Mouse (Mus musculus): ENCODE results near the gene Erbb4. TPM values are rescaled to one million over a fixed set of nuclear protein-coding genes. Genes with fewer than 3 reads are reported as not detected.

The Erbb4 gene
- polyA plus RNA-seq, 1 experiment from 2014 or later, result not detected

DNA sequence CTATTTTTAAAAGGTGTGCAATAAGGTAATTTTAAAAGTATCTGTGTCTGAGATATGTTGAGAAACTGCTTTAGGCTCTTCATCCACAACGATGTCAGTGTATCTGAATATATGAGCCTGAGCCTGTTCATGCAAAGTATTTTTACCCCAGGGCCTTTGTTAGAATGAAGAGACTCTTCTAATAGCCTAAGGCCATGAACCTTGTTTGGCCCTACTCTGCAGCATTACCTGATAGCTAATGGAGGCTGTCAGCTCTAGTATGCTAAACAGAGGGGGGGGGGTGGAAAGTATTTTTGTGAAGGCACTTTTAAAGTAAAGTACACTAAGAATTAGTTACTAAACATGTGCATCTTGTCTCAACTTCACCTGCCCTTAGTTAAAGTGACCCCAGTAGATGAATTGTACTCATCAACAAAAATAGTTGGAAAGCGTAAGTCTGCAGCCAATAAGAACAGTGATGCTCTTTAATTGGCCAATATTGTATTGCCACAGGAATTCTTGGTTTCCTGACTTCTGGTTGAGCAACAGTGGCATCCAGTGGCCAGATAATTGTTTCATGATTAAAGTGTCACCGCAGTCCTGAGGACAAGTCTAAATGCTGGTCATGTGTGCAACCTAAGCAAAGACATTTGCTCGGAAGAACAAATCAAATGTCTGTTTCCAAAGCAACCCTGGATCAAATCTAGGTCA is 10.5 kb upstream of the Erbb4 start:
- no peak for ATAC-seq
- H3K27me3 ChIP-seq (replicated peaks; ENCODE audit: control insufficient read depth, insufficient read depth, low read length), result no peaks in the 10 kb centered on the region
- no peak overlapping the region for H3K9ac ChIP-seq (ENCODE audit: low read depth, low read length)
- H3K9me3 ChIP-seq (ENCODE audit: control insufficient read depth), result no peaks in the 10 kb centered on the region
- no peak overlapping the region for H3K4me3 ChIP-seq (ENCODE audit: low read depth, low read length)
- TF ChIP-seq CTCF (IDR thresholded peaks at IDR 0.05; ENCODE audit: low read depth), result peak; percentile 50
- no peak overlapping the region for H3K4me2 ChIP-seq (replicated peaks; ENCODE audit: low read depth)
- no peak overlapping the region for H3K27ac ChIP-seq (ENCODE audit: low read depth, low read length)
- WGBS, result 86% methylated on average over 4 of the region's 4 CpGs
- no peaks in the 10 kb centered on the region for H3K4me1 ChIP-seq (replicated peaks; ENCODE audit: control insufficient read depth, insufficient read depth, low read length)
- H3K36me3 ChIP-seq (ENCODE audit: control insufficient read depth, insufficient read depth), result no peaks in the 10 kb centered on the region

DNA sequence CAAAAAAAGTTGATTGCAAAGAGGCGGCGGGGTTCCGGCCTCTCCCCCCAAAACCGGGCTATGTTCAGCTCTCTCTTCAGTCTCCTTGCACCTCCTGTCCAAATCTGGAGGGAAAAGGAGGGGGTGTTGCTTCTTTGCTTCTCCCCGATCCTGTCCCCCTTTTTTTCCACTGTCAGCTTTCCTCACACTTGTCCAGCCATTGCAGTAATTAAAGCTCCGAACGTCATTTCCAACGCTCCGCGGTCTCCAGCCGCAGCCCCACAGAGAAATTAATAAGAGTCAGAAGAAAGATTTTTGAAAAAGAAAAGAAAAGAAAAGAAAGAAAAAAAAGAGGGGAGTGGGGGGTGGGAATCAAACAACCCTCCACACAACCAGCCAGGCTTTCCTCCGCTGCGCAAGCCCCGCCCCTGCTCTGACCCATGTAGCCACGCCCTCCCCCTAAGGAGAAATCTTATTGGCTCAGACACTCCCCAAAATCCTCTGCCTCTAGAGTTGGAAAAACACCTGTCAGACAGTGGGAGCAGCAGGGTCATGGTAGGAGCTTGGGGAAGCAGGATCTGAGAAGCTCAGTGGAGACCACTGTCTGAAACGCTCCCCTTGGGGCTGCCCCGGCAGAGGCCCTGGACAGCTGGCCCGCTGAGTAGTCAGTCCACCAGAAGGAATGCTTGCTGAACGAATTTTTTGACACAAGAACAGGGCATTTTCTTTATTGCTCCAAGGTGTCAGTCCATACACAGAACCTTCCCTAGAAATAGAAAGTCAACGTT is 483 bp upstream of the Erbb4 start:
- H3K9ac ChIP-seq (ENCODE audit: low read depth, low read length), result no peak overlapping the region
- ATAC-seq, result no peak
- H3K27ac ChIP-seq (ENCODE audit: low read depth, low read length), result no peak overlapping the region

DNA sequence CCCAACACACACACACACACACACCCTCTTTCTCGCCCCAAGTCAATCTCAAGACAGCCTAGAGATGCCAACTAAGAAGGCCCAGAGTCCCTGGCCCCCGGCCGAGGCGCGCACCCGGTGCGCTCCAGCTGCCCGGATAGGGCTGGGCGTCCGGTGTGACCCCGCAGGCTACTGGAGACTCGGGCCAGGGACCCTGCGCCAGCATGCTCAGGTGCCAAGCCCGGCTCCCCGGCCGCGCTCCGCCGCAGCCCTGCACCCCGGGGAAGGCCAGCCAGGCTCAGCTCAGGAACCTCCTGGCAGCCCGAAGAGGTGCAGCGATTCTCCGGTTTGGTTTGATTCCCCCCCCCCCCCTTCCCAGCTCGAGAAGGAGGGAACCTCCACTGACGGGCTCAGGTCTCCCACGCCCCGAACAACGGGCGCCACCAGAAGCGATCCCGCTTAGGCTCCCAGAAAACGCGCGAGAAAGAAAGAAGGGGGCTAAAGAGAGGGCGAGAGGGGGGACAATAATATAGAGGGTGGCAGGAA is 860 bp downstream of the Erbb4 start:
- Histone ChIP-seq H3K27ac (ENCODE audit: low read depth, low read length) (no peak overlapping the region), H3K36me3 (ENCODE audit: control insufficient read depth, insufficient read depth) (no peaks in the 10 kb centered on the region), H3K4me2 (replicated peaks; ENCODE audit: low read depth) (peak overlapping the region; percentile 99), H3K4me3 (ENCODE audit: low read depth, low read length) (peak overlapping the region; percentile 46), H3K27me3 (replicated peaks; ENCODE audit: control insufficient read depth, insufficient read depth, low read length) (peaks cover 55% of the 10 kb centered on the region), H3K9me3 (ENCODE audit: control insufficient read depth) (no peaks in the 10 kb centered on the region), H3K9ac (ENCODE audit: low read depth, low read length) (peak overlapping the region; percentile 3; the same call in 1 of the 2 replicates), H3K4me1 (replicated peaks; ENCODE audit: control insufficient read depth, insufficient read depth, low read length) (0 out of 2 replicates have a peak, but pooled peaks cover 8% of the 10 kb centered on the region)
- ATAC-seq, result no peak
- TF ChIP-seq CTCF (IDR thresholded peaks at IDR 0.05; ENCODE audit: low read depth), result no peak
- 1% methylated on average over 35 of the region's 35 CpGs for WGBS

More for the DNA sequence above, 483 bp upstream of the Erbb4 start:
- no peaks in the 10 kb centered on the region for H3K9me3 ChIP-seq (ENCODE audit: control insufficient read depth)
- no peak for TF ChIP-seq CTCF (IDR thresholded peaks at IDR 0.05; ENCODE audit: low read depth)
- H3K4me2 ChIP-seq (replicated peaks; ENCODE audit: low read depth), result peak overlapping the region; percentile 99
- WGBS, result 6% methylated on average over 20 of the region's 20 CpGs
- H3K4me3 ChIP-seq (ENCODE audit: low read depth, low read length), result peak overlapping the region; percentile 46
- 0 out of 2 replicates have a peak, but pooled peaks cover 8% of the 10 kb centered on the region for H3K4me1 ChIP-seq (replicated peaks; ENCODE audit: control insufficient read depth, insufficient read depth, low read length)
- peaks cover 52% of the 10 kb centered on the region for H3K27me3 ChIP-seq (replicated peaks; ENCODE audit: control insufficient read depth, insufficient read depth, low read length)
- no peaks in the 10 kb centered on the region for H3K36me3 ChIP-seq (ENCODE audit: control insufficient read depth, insufficient read depth)

DNA sequence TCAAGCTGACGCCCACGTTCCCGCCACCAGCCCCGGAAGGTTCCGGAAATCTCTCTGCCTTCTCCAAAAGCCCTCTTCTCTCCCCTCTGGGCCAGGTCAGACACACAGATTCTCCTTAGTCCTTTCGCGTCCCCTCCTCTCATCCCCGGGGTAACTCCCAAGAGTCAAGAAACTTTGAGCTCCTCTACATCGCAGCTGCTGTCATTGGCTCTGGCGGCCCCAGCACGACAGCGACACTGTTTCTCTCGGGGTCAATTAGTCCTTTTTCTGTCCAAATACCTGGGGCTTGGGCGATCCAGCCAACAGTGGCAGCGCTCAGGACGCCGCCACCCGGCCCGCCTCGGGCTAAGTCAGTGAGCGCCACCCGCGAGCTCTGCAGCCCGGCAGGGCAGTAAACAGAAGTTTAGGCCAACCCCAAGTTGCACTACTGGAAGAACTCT is 1.5 kb downstream of the Erbb4 start:
- H3K9me3 ChIP-seq (ENCODE audit: control insufficient read depth), result no peaks in the 10 kb centered on the region
- H3K36me3 ChIP-seq (ENCODE audit: control insufficient read depth, insufficient read depth), result no peaks in the 10 kb centered on the region
- peak overlapping the region; percentile 46 for H3K4me3 ChIP-seq (ENCODE audit: low read depth, low read length)
- 0 out of 2 replicates have a peak overlapping the region, but pooled peaks have one; percentile 26 for H3K9ac ChIP-seq (ENCODE audit: low read depth, low read length)
- H3K4me1 ChIP-seq (replicated peaks; ENCODE audit: control insufficient read depth, insufficient read depth, low read length), result 0 out of 2 replicates have a peak, but pooled peaks cover 8% of the 10 kb centered on the region
- no peak overlapping the region for H3K27ac ChIP-seq (ENCODE audit: low read depth, low read length)
- peak overlapping the region; percentile 99 for H3K4me2 ChIP-seq (replicated peaks; ENCODE audit: low read depth)
- no peak for TF ChIP-seq CTCF (IDR thresholded peaks at IDR 0.05; ENCODE audit: low read depth)
- H3K27me3 ChIP-seq (replicated peaks; ENCODE audit: control insufficient read depth, insufficient read depth, low read length), result peaks cover 55% of the 10 kb centered on the region
- WGBS, result under 1% methylated on average over 24 of the region's 24 CpGs
- ATAC-seq, result no peak

DNA sequence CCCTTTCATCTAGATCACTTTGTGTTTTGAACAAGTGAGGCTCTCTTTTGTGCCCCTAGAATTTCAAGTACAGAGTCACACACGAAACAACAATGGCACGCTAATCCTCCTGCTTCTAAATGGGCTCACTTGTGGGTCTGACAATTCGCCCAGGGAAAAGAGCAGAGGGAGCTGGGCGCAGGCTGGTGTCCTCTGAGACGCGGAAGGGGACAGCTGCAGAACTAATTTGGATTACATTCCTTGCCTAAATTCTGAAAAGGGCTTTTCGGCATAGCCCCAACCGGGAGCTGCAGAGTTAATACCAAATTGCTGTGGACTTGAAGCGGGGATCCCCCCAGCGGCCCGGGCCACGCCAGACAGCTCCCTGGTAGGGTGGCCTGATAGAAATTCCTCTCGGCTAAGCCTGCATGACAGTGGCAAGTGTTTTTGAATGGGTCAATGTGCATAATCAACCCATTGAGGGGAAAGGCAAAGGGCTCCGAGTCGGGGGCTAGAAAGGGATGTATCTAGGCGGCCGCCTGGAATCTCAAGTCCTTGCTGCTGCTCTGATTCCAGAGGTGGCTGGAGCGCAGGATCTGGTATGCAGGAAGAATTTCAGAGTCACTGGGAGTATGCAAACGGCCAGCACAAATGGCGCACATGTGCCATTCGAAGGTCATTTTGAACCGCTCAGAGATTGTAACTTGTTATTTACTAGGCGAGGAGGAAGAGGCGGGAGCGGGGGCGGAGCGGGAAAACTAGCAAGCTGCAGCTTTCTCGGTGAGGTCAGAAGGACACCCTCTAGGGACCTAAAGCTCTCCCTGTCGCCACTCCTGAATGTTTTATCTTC is 2.2 kb downstream of the Erbb4 start:
- Histone ChIP-seq H3K27me3 (replicated peaks; ENCODE audit: control insufficient read depth, insufficient read depth, low read length) (peaks cover 55% of the 10 kb centered on the region), H3K36me3 (ENCODE audit: control insufficient read depth, insufficient read depth) (no peaks in the 10 kb centered on the region), H3K9ac (ENCODE audit: low read depth, low read length) (no peak overlapping the region), H3K4me3 (ENCODE audit: low read depth, low read length) (peak overlapping the region; percentile 46), H3K27ac (ENCODE audit: low read depth, low read length) (no peak overlapping the region), H3K4me2 (replicated peaks; ENCODE audit: low read depth) (peak overlapping the region; percentile 99), H3K4me1 (replicated peaks; ENCODE audit: control insufficient read depth, insufficient read depth, low read length) (0 out of 2 replicates have a peak, but pooled peaks cover 8% of the 10 kb centered on the region), H3K9me3 (ENCODE audit: control insufficient read depth) (no peaks in the 10 kb centered on the region)
- ATAC-seq, result no peak
- TF ChIP-seq CTCF (IDR thresholded peaks at IDR 0.05; ENCODE audit: low read depth), result no peak
- 2% methylated on average over 29 of the region's 29 CpGs for WGBS

Data from intestine, postnatal 0 days (tissue).